Mouse (Mus musculus) liver, embryonic 12.5 days (tissue): ENCODE results near the gene Cacna2d3. TPM values are rescaled to one million over a fixed set of nuclear protein-coding genes. Genes with fewer than 3 reads are reported as not detected.

ENCODE experiments used
- ATAC-seq: fragments of 200-750 bp; cut with Nextera tagmentation; 2 replicates; pipeline ENCODE4 v1.8.0; 2017; ENCODE audit warnings: moderate number of reproducible peaks, mild to moderate bottlenecking, moderate library complexity
- H3K27ac ChIP-seq: fragments of 300-500 bp; sonication (generic); 2 replicates; pipeline ENCODE4 v1.5.1; 2016; ENCODE audit warnings: mild to moderate bottlenecking
- H3K27me3 ChIP-seq: fragments of 300-500 bp; sonication (generic); replicated peaks from 2 replicates; pipeline ENCODE4 v1.6.1; 2016; ENCODE audit warnings: mild to moderate bottlenecking, moderate library complexity
- H3K36me3 ChIP-seq: fragments of 300-500 bp; sonication (generic); 2 replicates; pipeline ENCODE4 v1.6.1; 2016; ENCODE audit warnings: mild to moderate bottlenecking, moderate library complexity
- H3K4me1 ChIP-seq: fragments of 300-500 bp; sonication (generic); 2 replicates; pipeline ENCODE4 v1.6.1; 2016
- H3K4me2 ChIP-seq: fragments of 300-500 bp; sonication (generic); 2 replicates; pipeline ENCODE4 v1.6.1; 2016; ENCODE audit warnings: mild to moderate bottlenecking, moderate library complexity
- H3K4me3 ChIP-seq: fragments of 300-500 bp; sonication (generic); 2 replicates; pipeline ENCODE4 v1.5.1; 2016; ENCODE audit warnings: mild to moderate bottlenecking, moderate library complexity
- H3K9ac ChIP-seq: fragments of 300-500 bp; sonication (generic); 2 replicates; pipeline ENCODE4 v1.6.1; 2016; ENCODE audit warnings: mild to moderate bottlenecking, moderate library complexity
- H3K9me3 ChIP-seq: fragments of 300-500 bp; sonication (generic); replicated peaks from 2 replicates; pipeline ENCODE4 v1.6.1; 2016; ENCODE audit warnings: mild to moderate bottlenecking, moderate library complexity
- WGBS: fragments of 180-500 bp; shearing (Covaris S2); methylation state at CpG from one replicate; pipeline ENCODE4 v1.1.7; 2016; ENCODE audit not compliant: insufficient replicate concordance; 5-methylcytosine and 5-hydroxymethylcytosine counted together
- polyA plus RNA-seq: library from polyadenylated mRNA; unstranded; fragments of >200 nt; fragmentation: Nextera tagmentation; extraction: Ambion mirVana; gene quantifications from 2 replicates; pipeline ENCODE4 v1.2.1, GENCODE M21; 2016

Cacna2d3 gene
- polyA plus RNA-seq, 1 experiment from 2014 or later, result 0.39 TPM

DNA sequence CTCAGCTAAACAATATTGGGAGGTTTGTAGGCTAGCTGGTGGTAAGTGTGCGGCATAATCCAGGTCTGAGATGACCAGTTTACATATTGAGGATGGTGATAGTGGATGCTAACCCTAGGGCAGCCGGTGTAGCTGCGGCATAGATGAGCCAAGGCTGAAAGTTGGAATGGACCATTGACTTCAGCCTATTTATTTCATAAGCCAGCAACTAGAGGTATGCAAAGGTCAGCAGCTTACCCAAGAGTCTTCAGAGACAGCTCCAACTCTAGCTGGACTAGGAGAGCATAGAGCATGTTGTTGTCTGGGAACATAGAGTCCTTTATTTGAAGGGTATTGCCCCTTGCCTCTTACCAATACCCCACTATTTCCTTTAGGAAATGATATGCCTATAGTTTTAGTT is 725.1 kb downstream of the Cacna2d3 start:
- H3K4me1 ChIP-seq, result no peaks in the 10 kb centered on the region
- no peak overlapping the region for H3K4me3 ChIP-seq
- WGBS, result 76% methylated on average over 3 of the region's 3 CpGs
- ATAC-seq, result no peak
- no peak overlapping the region for H3K4me2 ChIP-seq
- H3K36me3 ChIP-seq, result no peaks in the 10 kb centered on the region
- no peak overlapping the region for H3K9ac ChIP-seq
- no peaks in the 10 kb centered on the region for H3K9me3 ChIP-seq
- no peaks in the 10 kb centered on the region for H3K27me3 ChIP-seq
- no peak overlapping the region for H3K27ac ChIP-seq

DNA sequence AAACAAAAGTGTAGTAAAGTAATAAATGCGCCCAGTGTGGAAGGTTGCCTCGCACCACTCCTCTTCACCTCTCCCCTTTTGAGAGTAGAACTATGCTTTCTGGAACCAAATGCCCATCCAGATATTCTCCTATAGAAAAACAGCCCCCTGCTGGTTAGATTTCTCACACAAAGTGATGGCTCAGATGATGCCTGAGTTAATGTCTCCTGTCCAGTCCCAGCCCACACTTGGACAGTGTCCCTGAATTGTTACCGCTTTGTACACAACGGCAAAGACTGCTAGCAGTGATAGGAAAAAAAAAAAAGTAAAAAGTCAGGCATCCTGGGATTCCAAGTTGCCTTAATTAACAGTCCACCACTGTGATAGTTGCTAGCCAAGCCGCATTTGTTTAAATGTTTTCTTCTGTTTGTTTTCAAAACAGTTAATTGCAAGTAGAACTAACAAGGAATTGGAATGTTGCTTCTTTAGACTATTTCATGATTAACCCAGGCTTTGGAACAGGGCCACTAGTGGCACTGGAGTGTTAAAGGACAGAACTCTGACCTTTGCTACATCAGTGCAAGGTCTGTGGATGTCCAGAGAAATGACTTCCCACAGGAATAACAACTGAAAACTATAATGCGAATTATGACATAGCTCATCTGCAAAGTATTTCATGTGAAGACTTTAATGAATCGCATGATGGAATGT is 733.3 kb downstream of the Cacna2d3 start:
- no peaks in the 10 kb centered on the region for H3K27me3 ChIP-seq
- no peaks in the 10 kb centered on the region for H3K4me1 ChIP-seq
- no peak for ATAC-seq
- 70% methylated on average over 7 of the region's 7 CpGs for WGBS
- no peak overlapping the region for H3K9ac ChIP-seq
- H3K9me3 ChIP-seq, result no peaks in the 10 kb centered on the region
- no peak overlapping the region for H3K27ac ChIP-seq
- no peak overlapping the region for H3K4me2 ChIP-seq
- no peak overlapping the region for H3K4me3 ChIP-seq
- no peaks in the 10 kb centered on the region for H3K36me3 ChIP-seq

DNA sequence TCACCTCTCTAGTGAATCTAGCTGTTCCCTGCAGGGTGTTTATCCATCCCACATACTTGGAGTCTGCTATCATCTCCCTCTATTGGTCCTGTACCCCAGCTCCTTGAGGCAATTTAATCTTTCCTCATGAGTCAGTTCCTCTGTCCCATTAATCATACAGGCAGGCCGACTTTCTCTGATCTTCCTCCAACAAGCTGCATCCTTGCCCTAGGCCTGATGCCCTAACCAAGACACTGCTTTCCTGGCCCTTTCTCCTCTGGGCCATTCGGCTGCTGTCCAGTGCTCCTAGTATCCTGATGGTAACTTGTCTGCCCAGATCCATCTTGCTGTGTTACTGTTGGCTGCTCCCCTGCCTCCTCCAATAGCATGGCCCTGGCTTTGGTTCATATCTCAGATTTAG is 737.4 kb downstream of the Cacna2d3 start:
- Histone ChIP-seq H3K27me3 (no peaks in the 10 kb centered on the region), H3K27ac (no peak overlapping the region), H3K4me1 (no peaks in the 10 kb centered on the region), H3K4me3 (no peak overlapping the region), H3K9ac (no peak overlapping the region), H3K4me2 (no peak overlapping the region), H3K36me3 (no peaks in the 10 kb centered on the region), H3K9me3 (no peaks in the 10 kb centered on the region)
- no peak for ATAC-seq
- WGBS, result 44% methylated on average over 2 of the region's 2 CpGs

DNA sequence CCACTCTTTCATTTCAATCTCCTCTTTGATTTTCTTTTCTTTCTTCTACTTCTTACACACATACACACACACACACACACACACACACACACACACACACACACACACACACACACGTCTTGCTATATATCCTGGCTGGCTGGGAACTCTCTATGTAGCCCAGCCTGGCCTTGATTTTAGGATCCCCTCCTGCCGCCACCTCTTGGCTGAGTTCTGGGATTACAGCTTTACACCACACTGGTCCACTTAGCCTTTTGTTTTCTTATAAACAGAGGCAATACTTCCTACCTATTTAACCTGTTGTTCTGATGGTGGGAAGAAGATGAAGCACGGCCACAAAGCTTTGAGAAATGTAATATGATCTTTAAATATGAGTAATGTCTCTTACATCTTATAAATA is 741.2 kb downstream of the Cacna2d3 start:
- H3K4me3 ChIP-seq, result no peak overlapping the region
- H3K27me3 ChIP-seq, result no peaks in the 10 kb centered on the region
- no peak overlapping the region for H3K9ac ChIP-seq
- no peak overlapping the region for H3K27ac ChIP-seq
- no peaks in the 10 kb centered on the region for H3K4me1 ChIP-seq
- H3K4me2 ChIP-seq, result no peak overlapping the region
- 26% methylated on average over 3 of the region's 3 CpGs for WGBS
- H3K9me3 ChIP-seq, result no peaks in the 10 kb centered on the region
- ATAC-seq, result no peak
- no peaks in the 10 kb centered on the region for H3K36me3 ChIP-seq

DNA sequence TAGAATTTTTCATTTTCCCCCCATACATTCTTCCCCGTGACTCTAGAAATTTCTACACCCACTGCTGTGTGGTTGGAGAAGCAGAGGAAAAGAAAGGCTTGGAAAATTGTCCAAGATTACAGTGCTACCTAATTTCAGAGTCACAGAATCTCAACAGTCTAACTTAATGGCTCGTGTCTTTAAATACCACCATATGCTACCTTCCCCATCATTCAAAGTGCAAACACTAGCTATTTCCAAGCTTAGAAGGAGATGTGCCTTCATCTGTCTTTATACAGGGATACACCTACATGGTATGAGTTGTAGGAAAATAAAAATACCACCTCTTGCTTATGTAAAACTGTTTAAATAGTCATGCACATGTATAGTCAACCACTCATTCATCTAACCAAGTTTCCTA is 742.4 kb downstream of the Cacna2d3 start:
- Histone ChIP-seq H3K4me2 (no peak overlapping the region), H3K4me1 (no peaks in the 10 kb centered on the region), H3K9ac (no peak overlapping the region), H3K9me3 (no peaks in the 10 kb centered on the region), H3K36me3 (no peaks in the 10 kb centered on the region), H3K27me3 (no peaks in the 10 kb centered on the region), H3K4me3 (no peak overlapping the region), H3K27ac (no peak overlapping the region)
- no peak for ATAC-seq
- WGBS, result 56% methylated on average over 2 of the region's 2 CpGs

DNA sequence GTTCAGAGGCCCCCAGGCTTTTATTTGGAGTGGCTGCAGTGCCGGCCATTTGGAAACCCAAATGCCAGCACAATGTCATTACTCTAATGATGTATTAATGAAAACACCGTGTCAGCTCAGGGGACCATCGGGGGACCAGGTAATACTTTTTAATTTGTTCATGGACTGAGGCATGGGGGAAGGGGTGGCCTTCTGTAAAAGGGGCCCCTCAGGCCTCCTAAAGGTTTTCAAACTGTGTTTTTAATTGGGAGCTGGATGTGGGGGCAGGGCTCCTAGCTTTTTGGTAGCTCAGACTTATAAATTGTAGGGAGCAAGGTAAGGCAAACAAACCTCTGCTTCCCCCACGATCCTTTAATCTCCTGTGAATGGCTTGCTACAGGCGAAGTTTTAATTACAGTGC is 749.0 kb downstream of the Cacna2d3 start:
- H3K4me3 ChIP-seq, result no peak overlapping the region
- no peaks in the 10 kb centered on the region for H3K4me1 ChIP-seq
- no peaks in the 10 kb centered on the region for H3K36me3 ChIP-seq
- H3K9ac ChIP-seq, result no peak overlapping the region
- no peak for ATAC-seq
- 55% methylated on average over 5 of the region's 5 CpGs for WGBS
- no peak overlapping the region for H3K4me2 ChIP-seq
- no peaks in the 10 kb centered on the region for H3K9me3 ChIP-seq
- no peak overlapping the region for H3K27ac ChIP-seq
- H3K27me3 ChIP-seq, result no peaks in the 10 kb centered on the region

DNA sequence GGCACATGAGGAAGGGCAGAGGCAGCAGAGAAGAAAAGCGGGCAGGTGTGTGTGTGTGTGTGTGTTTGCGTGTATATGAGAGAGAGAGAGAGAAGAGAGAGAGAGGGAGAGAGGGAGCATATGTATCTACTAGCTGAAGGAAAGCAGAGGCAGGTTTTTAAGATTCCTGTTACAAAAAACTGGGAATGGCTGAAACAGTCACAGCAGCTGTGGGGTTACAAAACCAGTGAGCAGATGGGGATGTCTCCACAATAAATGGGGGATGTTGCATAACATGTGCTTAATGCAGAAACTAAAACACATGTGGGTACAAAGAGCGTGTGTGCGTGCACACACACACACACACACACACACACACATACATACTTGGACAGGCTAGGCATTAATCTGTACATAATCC is 752.4 kb downstream of the Cacna2d3 start:
- no peaks in the 10 kb centered on the region for H3K9me3 ChIP-seq
- no peak overlapping the region for H3K9ac ChIP-seq
- no peak overlapping the region for H3K4me2 ChIP-seq
- WGBS, result 69% methylated on average over 4 of the region's 4 CpGs
- H3K27me3 ChIP-seq, result no peaks in the 10 kb centered on the region
- no peak for ATAC-seq
- H3K36me3 ChIP-seq, result no peaks in the 10 kb centered on the region
- no peak overlapping the region for H3K27ac ChIP-seq
- H3K4me3 ChIP-seq, result no peak overlapping the region
- H3K4me1 ChIP-seq, result no peaks in the 10 kb centered on the region

DNA sequence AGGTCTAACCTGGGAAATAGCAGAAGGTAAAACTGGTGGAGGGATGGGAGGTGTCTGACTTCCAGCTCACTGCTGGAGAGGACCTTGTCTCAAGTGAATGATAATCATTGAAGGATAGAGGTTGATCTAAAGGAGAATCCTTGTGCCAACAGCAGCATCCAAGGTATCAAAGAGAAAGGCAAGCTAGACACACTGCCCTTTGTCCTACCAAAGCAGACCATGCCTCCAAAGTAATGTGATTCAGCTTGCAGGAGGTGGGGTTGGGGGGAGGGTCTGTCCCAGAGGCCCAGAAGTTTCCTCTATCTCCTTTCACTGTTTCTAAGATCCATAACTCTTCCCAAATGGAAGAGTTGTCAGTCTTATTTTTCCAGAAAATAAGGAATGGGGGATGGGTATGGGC is 754.8 kb downstream of the Cacna2d3 start:
- Histone ChIP-seq H3K27ac (no peak overlapping the region), H3K27me3 (no peaks in the 10 kb centered on the region), H3K4me3 (no peak overlapping the region), H3K9me3 (no peaks in the 10 kb centered on the region), H3K9ac (no peak overlapping the region), H3K4me1 (no peaks in the 10 kb centered on the region), H3K36me3 (no peaks in the 10 kb centered on the region), H3K4me2 (no peak overlapping the region)
- no peak for ATAC-seq

DNA sequence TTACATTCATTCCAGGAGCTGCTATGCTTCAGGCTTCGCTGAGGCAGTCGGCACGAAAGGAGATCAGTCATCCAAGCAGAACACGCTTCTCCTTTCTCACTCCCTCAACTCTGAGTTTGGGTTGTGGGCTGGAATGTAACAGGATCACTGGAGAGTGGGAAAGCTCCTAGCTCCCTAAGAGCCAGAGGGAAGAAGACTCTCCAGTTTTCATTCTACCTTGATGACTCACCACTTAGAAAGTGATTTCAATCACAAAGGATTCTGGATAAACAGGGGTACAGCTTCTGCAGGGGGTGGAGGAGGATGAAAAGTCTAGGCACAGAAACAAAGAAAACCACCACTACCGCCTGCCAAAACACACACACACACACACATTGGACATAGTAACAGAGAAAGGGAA is 760.3 kb downstream of the Cacna2d3 start:
- Histone ChIP-seq H3K4me2 (no peak overlapping the region), H3K9me3 (no peaks in the 10 kb centered on the region), H3K27me3 (no peaks in the 10 kb centered on the region), H3K27ac (no peak overlapping the region), H3K4me3 (no peak overlapping the region), H3K4me1 (no peaks in the 10 kb centered on the region), H3K36me3 (no peaks in the 10 kb centered on the region), H3K9ac (no peak overlapping the region)
- no peak for ATAC-seq
- 73% methylated on average over 5 of the region's 5 CpGs for WGBS

DNA sequence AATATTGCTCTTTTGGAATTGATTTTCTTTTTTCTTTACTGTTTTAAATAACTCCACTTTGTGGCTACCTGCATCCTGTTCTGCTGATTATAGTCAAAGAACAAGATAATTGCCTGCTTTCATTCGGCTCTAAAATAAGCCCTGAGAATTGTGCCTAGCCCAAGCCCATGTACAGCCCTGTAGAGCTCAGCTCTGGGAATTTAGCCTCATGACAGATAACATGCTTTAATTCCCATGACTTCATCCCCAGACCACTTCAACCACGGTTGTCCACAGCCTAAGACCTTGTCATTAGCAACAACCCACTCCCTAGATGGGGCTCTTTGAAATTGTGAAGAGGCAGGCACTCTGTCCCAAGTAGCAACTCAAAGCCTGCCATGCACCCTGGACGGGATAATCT is 762.6 kb downstream of the Cacna2d3 start:
- no peak overlapping the region for H3K27ac ChIP-seq
- H3K9ac ChIP-seq, result no peak overlapping the region
- H3K4me3 ChIP-seq, result no peak overlapping the region
- no peaks in the 10 kb centered on the region for H3K27me3 ChIP-seq
- no peaks in the 10 kb centered on the region for H3K9me3 ChIP-seq
- H3K36me3 ChIP-seq, result no peaks in the 10 kb centered on the region
- 36% methylated on average over 3 of the region's 3 CpGs for WGBS
- no peak for ATAC-seq
- no peaks in the 10 kb centered on the region for H3K4me1 ChIP-seq
- no peak overlapping the region for H3K4me2 ChIP-seq

DNA sequence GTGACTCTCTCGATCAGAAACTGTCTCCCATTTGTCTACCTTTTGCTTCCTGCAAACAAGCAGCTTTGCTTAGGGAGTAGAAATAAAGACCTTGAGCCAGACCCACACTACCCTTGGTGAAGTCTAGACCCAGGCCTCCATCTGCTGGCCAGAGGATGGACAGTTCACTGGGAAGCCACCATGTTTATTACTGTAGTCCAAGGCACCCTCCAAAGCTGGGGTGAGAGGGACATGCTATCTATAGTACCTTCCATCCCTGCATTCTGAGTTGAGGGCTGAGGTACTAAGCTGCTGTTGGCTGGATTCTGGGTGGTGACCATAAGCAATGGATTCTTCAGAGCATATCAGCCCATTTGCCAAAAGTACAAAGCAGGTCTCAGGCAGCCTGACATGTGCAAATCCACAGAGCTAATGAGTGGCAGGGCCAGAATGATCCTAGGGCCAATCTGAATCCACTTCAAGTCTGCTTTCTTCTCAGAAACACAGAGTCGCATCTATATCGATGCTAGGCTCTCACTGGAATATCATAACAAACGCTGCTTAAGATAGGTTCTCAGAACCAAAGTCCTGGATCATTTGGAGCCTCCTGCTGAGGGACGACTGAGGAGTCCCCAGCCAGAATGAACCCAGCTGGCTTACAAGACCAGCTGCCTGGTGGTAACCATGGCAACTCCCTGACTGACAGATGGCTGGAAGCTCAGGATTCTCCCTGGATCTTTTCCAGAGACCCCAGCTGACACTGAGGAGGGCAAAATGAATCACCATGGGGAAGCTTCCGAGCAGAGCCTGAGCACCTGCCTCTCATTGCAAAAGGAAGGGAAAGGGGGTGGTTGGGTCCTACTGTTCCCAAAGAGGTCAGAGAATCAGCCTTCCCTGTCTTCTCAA is 763.3 kb downstream of the Cacna2d3 start:
- H3K27ac ChIP-seq, result no peak overlapping the region
- ATAC-seq, result no peak

DNA sequence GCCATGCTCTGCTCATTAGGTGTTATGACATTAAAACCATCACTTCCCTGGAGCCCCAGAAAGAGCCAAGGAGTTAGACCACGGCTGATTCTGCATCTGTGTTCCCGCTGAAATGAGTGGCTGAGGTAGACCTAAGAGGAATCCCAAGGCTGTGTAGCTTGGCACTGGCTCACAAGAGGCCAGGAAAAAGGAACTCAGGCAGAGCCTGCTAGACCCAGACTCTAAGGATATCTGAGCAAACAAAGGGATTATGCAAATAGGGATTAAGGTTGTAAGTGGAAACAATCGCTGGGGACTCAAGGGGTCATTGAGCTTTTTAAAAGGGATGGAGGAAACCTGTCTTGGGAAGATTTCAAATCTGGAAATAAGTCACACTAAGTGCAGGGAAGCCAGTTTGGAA is 766.5 kb downstream of the Cacna2d3 start:
- WGBS, result 11% methylated on average over 3 of the region's 3 CpGs
- Histone ChIP-seq H3K4me1 (no peaks in the 10 kb centered on the region), H3K4me2 (no peak overlapping the region), H3K36me3 (no peaks in the 10 kb centered on the region), H3K27me3 (no peaks in the 10 kb centered on the region), H3K4me3 (no peak overlapping the region), H3K9ac (no peak overlapping the region), H3K9me3 (no peaks in the 10 kb centered on the region), H3K27ac (no peak overlapping the region)
- ATAC-seq, result no peak

More for the DNA sequence above, 763.3 kb downstream of the Cacna2d3 start:
- WGBS, result 31% methylated on average over 6 of the region's 6 CpGs
- no peak overlapping the region for H3K4me3 ChIP-seq
- no peaks in the 10 kb centered on the region for H3K36me3 ChIP-seq
- H3K27me3 ChIP-seq, result no peaks in the 10 kb centered on the region
- no peak overlapping the region for H3K4me2 ChIP-seq
- no peaks in the 10 kb centered on the region for H3K9me3 ChIP-seq
- H3K4me1 ChIP-seq, result no peaks in the 10 kb centered on the region
- H3K9ac ChIP-seq, result no peak overlapping the region
